Mouse (Mus musculus): Measurements from ENCODE around the gene Myzap. TPM values are rescaled to one million over a fixed set of nuclear protein-coding genes. Genes with fewer than 3 reads are reported as not detected.

Myzap gene
- polyA plus RNA-seq, 1 experiment from 2014 or later: 2.5 TPM

DNA sequence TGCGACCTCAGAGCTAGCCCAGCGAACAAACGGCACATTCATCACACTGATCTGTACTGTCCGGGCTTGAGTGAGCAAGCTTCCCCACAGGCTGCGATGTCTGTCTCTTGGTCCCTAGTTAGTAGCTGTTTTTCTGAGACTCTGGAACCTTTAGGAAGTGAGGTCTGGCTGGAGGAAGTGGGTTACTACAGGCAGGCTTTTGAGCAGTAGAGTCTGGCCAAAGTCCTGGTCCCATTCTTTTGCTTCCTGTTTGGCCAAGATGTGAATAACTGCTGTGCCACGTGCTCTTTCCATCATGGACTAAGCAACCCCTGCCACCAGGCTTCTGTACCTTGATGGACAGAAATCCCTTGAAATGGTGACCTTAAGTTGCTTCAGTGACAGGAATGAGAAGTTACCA lies 4.7 kb upstream of the Myzap start:
- H3K9me3 ChIP-seq (replicated peaks): no peaks in the 10 kb centered on the region
- no peak overlapping the region for H3K9ac ChIP-seq (replicated peaks)
- H3K27ac ChIP-seq (replicated peaks): no peak overlapping the region
- H3K27me3 ChIP-seq (replicated peaks): peaks cover 13% of the 10 kb centered on the region
- H3K4me2 ChIP-seq: no peak overlapping the region
- H3K4me3 ChIP-seq (replicated peaks): no peak overlapping the region
- no peaks in the 10 kb centered on the region for H3K36me3 ChIP-seq
- H3K4me1 ChIP-seq: peaks cover 9% of the 10 kb centered on the region
- 77% methylated on average over 6 of the region's 6 CpGs for WGBS
- ATAC-seq (ENCODE audit: low FRiP score): no peak

GRCm38 (mm10) chr9:71592577-71593285 lies 571 bp upstream of the Myzap start:
- peak overlapping the region; percentile 58 for H3K4me3 ChIP-seq (replicated peaks)
- peak overlapping the region; percentile 97 for H3K4me2 ChIP-seq
- H3K27me3 ChIP-seq (replicated peaks): peaks cover 19% of the 10 kb centered on the region
- H3K27ac ChIP-seq (replicated peaks): no peak overlapping the region
- peaks cover 13% of the 10 kb centered on the region for H3K4me1 ChIP-seq
- no peaks in the 10 kb centered on the region for H3K9me3 ChIP-seq (replicated peaks)
- WGBS: 40% methylated on average over 6 of the region's 6 CpGs
- peak overlapping the region; percentile 64 for H3K9ac ChIP-seq (replicated peaks)
- ATAC-seq (ENCODE audit: low FRiP score): no peak
- no peaks in the 10 kb centered on the region for H3K36me3 ChIP-seq

- Histone ChIP-seq H3K9ac (replicated peaks) (no peak overlapping the region), H3K9me3 (replicated peaks) (no peaks in the 10 kb centered on the region), H3K4me3 (replicated peaks) (0 out of 2 replicates have a peak overlapping the region, but pooled peaks have one; percentile 58), H3K4me2 (peak overlapping the region; percentile 97; the same call in 1 of the 2 replicates), H3K4me1 (peaks cover 13% of the 10 kb centered on the region), H3K27me3 (replicated peaks) (peaks cover 19% of the 10 kb centered on the region), H3K27ac (replicated peaks) (no peak overlapping the region), H3K36me3 (no peaks in the 10 kb centered on the region)
- no peak for ATAC-seq (ENCODE audit: low FRiP score)
- 88% methylated on average over 5 of the region's 5 CpGs for WGBS
Observed at GRCm38 (mm10) chr9:71591106-71591505, 1.1 kb downstream of the Myzap start.

DNA sequence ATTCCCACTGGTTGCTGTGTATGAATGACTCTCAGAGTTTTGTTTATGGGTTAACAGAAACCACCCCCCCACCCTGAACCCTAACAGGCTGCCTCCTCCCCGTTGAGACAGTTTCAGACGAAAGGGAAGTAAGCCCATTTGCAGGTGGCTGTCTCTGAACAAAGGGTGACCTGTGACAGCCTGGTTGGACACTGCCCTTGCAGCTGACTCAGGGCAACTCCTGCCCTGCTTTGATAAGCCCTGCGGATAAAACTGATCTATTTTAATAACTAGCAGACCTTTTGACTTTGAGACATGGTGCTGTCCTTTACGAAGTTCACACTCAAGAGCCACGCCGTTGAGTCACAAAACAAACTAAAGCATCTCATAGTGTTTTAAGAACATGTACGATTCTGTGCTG lies 2.4 kb downstream of the Myzap start:
- H3K4me3 ChIP-seq (replicated peaks): no peak overlapping the region
- no peak for ATAC-seq (ENCODE audit: low FRiP score)
- H3K9ac ChIP-seq (replicated peaks): no peak overlapping the region
- H3K4me2 ChIP-seq: no peak overlapping the region
- H3K36me3 ChIP-seq: no peaks in the 10 kb centered on the region
- peaks cover 13% of the 10 kb centered on the region for H3K4me1 ChIP-seq
- H3K27ac ChIP-seq (replicated peaks): no peak overlapping the region
- no peaks in the 10 kb centered on the region for H3K9me3 ChIP-seq (replicated peaks)
- peaks cover 19% of the 10 kb centered on the region for H3K27me3 ChIP-seq (replicated peaks)
- 82% methylated on average over 7 of the region's 7 CpGs for WGBS

- Histone ChIP-seq H3K4me1 (peaks cover 13% of the 10 kb centered on the region), H3K4me2 (no peak overlapping the region), H3K27ac (replicated peaks) (no peak overlapping the region), H3K27me3 (replicated peaks) (peaks cover 19% of the 10 kb centered on the region), H3K9me3 (replicated peaks) (no peaks in the 10 kb centered on the region), H3K9ac (replicated peaks) (no peak overlapping the region), H3K4me3 (replicated peaks) (no peak overlapping the region), H3K36me3 (no peaks in the 10 kb centered on the region)
- WGBS: 86% methylated on average over 2 of the region's 2 CpGs
- ATAC-seq (ENCODE audit: low FRiP score): no peak
Observed at GRCm38 (mm10) chr9:71588930-71589592, 3.1 kb downstream of the Myzap start.

- WGBS: 63% methylated on average over 3 of the region's 3 CpGs
- no peak overlapping the region for H3K4me2 ChIP-seq
- H3K27me3 ChIP-seq (replicated peaks): peaks cover 3% of the 10 kb centered on the region; the same call in 1 of the 2 replicates
- H3K27ac ChIP-seq (replicated peaks): no peak overlapping the region
- no peak overlapping the region for H3K4me3 ChIP-seq (replicated peaks)
- no peaks in the 10 kb centered on the region for H3K9me3 ChIP-seq (replicated peaks)
- no peak for ATAC-seq (ENCODE audit: low FRiP score)
- H3K4me1 ChIP-seq: no peaks in the 10 kb centered on the region
- H3K9ac ChIP-seq (replicated peaks): no peak overlapping the region
- H3K36me3 ChIP-seq: no peaks in the 10 kb centered on the region
Observed at GRCm38 (mm10) chr9:71586408-71586807, 5.8 kb downstream of the Myzap start.

DNA sequence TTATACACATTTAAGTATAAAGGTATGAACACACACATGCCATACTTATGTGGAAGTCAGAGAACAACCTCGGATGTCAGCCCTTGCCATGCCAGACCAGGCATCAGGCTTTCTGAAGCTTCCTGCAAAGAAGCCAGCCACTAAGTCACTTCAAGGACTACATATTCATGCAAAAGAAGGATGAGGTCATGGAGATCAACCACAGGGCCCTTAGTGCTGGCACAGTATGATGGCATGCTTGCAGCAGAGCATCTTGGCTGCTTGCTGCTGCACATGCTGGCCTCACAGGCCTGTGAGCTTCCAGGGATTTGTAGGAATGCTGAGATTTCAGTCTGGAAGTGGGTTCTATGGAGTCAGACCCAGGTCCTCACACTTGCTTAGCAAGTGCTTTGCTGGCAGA lies 9.4 kb downstream of the Myzap start:
- no peaks in the 10 kb centered on the region for H3K4me1 ChIP-seq
- H3K36me3 ChIP-seq: no peaks in the 10 kb centered on the region
- no peak for ATAC-seq (ENCODE audit: low FRiP score)
- no peak overlapping the region for H3K4me2 ChIP-seq
- H3K9ac ChIP-seq (replicated peaks): no peak overlapping the region
- H3K9me3 ChIP-seq (replicated peaks): no peaks in the 10 kb centered on the region
- H3K27ac ChIP-seq (replicated peaks): no peak overlapping the region
- WGBS: 92% methylated on average over 1 of the region's 1 CpGs
- no peak overlapping the region for H3K4me3 ChIP-seq (replicated peaks)
- no peaks in the 10 kb centered on the region for H3K27me3 ChIP-seq (replicated peaks)

- Histone ChIP-seq H3K4me3 (replicated peaks) (no peak overlapping the region), H3K9ac (replicated peaks) (no peak overlapping the region), H3K36me3 (no peaks in the 10 kb centered on the region), H3K4me1 (no peaks in the 10 kb centered on the region), H3K27me3 (replicated peaks) (no peaks in the 10 kb centered on the region), H3K4me2 (no peak overlapping the region), H3K9me3 (replicated peaks) (no peaks in the 10 kb centered on the region), H3K27ac (replicated peaks) (no peak overlapping the region)
- WGBS: 66% methylated on average over 7 of the region's 7 CpGs
- no peak for ATAC-seq (ENCODE audit: low FRiP score)
Observed at GRCm38 (mm10) chr9:71578896-71579564, 13.1 kb downstream of the Myzap start.

DNA sequence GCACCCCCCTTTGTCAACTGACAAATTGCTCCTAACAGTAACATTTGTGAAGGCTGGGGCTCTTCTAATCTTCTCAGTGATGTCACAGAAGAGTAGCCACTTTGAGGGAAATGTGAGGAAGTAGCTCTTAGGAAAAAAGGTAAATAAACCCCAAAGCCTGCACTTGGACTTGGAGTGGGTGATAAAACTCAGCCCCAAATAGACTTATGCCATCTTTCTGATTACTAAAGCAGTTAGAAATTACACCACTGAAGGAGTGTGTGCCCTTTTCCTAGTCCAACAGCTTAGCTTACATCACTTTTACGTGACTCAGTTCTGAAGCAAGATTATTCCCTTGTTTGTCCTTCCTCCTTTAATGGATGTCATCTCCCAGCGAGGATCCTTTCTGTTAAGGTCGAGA lies 17.7 kb downstream of the Myzap start:
- H3K4me1 ChIP-seq: 0 out of 2 replicates have a peak, but pooled peaks cover 3% of the 10 kb centered on the region
- no peak overlapping the region for H3K4me2 ChIP-seq
- H3K9ac ChIP-seq (replicated peaks): no peak overlapping the region
- H3K4me3 ChIP-seq (replicated peaks): no peak overlapping the region
- 89% methylated on average over 3 of the region's 3 CpGs for WGBS
- no peaks in the 10 kb centered on the region for H3K9me3 ChIP-seq (replicated peaks)
- H3K36me3 ChIP-seq: no peaks in the 10 kb centered on the region
- no peak for ATAC-seq (ENCODE audit: low FRiP score)
- H3K27me3 ChIP-seq (replicated peaks): no peaks in the 10 kb centered on the region
- no peak overlapping the region for H3K27ac ChIP-seq (replicated peaks)

GRCm38 (mm10) chr9:71573771-71574340 lies 18.3 kb downstream of the Myzap start:
- no peak overlapping the region for H3K4me3 ChIP-seq (replicated peaks)
- 86% methylated on average over 6 of the region's 6 CpGs for WGBS
- no peak overlapping the region for H3K4me2 ChIP-seq
- H3K27me3 ChIP-seq (replicated peaks): no peaks in the 10 kb centered on the region
- H3K9me3 ChIP-seq (replicated peaks): no peaks in the 10 kb centered on the region
- no peak overlapping the region for H3K27ac ChIP-seq (replicated peaks)
- no peaks in the 10 kb centered on the region for H3K36me3 ChIP-seq
- ATAC-seq (ENCODE audit: low FRiP score): no peak
- 0 out of 2 replicates have a peak, but pooled peaks cover 3% of the 10 kb centered on the region for H3K4me1 ChIP-seq
- H3K9ac ChIP-seq (replicated peaks): no peak overlapping the region

- Histone ChIP-seq H3K9me3 (replicated peaks) (no peaks in the 10 kb centered on the region), H3K27ac (replicated peaks) (no peak overlapping the region), H3K36me3 (no peaks in the 10 kb centered on the region), H3K27me3 (replicated peaks) (no peaks in the 10 kb centered on the region), H3K4me2 (no peak overlapping the region), H3K4me1 (0 out of 2 replicates have a peak, but pooled peaks cover 7% of the 10 kb centered on the region), H3K9ac (replicated peaks) (no peak overlapping the region), H3K4me3 (replicated peaks) (no peak overlapping the region)
- WGBS: 52% methylated on average over 7 of the region's 7 CpGs
- ATAC-seq (ENCODE audit: low FRiP score): no peak
Observed at GRCm38 (mm10) chr9:71571150-71571633, 21.0 kb downstream of the Myzap start.

Data from neural tube, embryonic 15.5 days (tissue).